Comparison of ENCODE assay signal across 8 mouse cellular contexts in genomic region chr7:44856265-44856916, GRCm38 (mm10). TPM values are rescaled to one million over a fixed set of nuclear protein-coding genes. Genes with fewer than 3 reads are reported as not detected.
A peak's percentile ranks its signal among the peaks of the same experiment; 100 is the strongest.
DNase-seq lines count a peak whose midpoint lies in the region; ATAC-seq and TF ChIP-seq lines count a peak whose summit lies in the region.

No protein-coding gene starts in this region.

- 58% methylated on average over 9 of the region's 9 CpGs for WGBS in kidney, adult 2 months
- WGBS in bone marrow, adult 2 months, result 15% methylated on average over 9 of the region's 9 CpGs
- WGBS in hindbrain, embryonic 15.5 days, result 67% methylated on average over 9 of the region's 9 CpGs
- whole genome bisulfite sequencing in midbrain, postnatal 0 days, result 70% methylated on average over 9 of the region's 9 CpGs

- peak; percentile 1; the same call in 1 of the 2 replicates for ATAC-seq in hindbrain, embryonic 15.5 days (ENCODE audit: low FRiP score, low read depth)
- ATAC-seq in midbrain, postnatal 0 days (ENCODE audit: low FRiP score), result no peak

- H3K4me1 ChIP-seq in kidney, adult 2 months (ENCODE audit: control insufficient read depth, insufficient read depth, low read length), result peaks cover 13% of the 10 kb centered on the region
- H3K4me1 ChIP-seq in bone marrow, adult 2 months (ENCODE audit: control insufficient read depth, insufficient read depth, low read length), result peaks cover 4% of the 10 kb centered on the region; the same call in 1 of the 2 replicates
- H3K4me1 ChIP-seq in hindbrain, embryonic 15.5 days (replicated peaks), result peaks cover 65% of the 10 kb centered on the region
- H3K4me1 ChIP-seq in midbrain, postnatal 0 days (ENCODE audit: insufficient read depth, low read length), result peaks cover 11% of the 10 kb centered on the region; the same call in 1 of the 2 replicates

- H3K4me3 ChIP-seq in kidney, adult 2 months (ENCODE audit: insufficient read depth, low read depth, low read length), result peak overlapping the region; percentile 77
- H3K4me3 ChIP-seq in bone marrow, adult 2 months (replicated peaks; ENCODE audit: control insufficient read depth, low read depth, low read length), result peak overlapping the region; percentile 87
- peak overlapping the region; percentile 85 for H3K4me3 ChIP-seq in hindbrain, embryonic 15.5 days
- peak overlapping the region; percentile 61 for H3K4me3 ChIP-seq in midbrain, postnatal 0 days (ENCODE audit: low read depth, low read length)

- no peak overlapping the region for H3K27ac ChIP-seq in kidney, adult 2 months (ENCODE audit: insufficient read depth, low read depth, low read length)
- H3K27ac ChIP-seq in bone marrow, adult 2 months (ENCODE audit: control insufficient read depth, insufficient read depth, low read depth, low read length, poor library complexity), result peak overlapping the region; percentile 88
- H3K27ac ChIP-seq in hindbrain, embryonic 15.5 days (replicated peaks), result peak overlapping the region; percentile 95
- H3K27ac ChIP-seq in midbrain, postnatal 0 days (ENCODE audit: low read depth, low read length), result peak overlapping the region; percentile 88

- no peaks in the 10 kb centered on the region for H3K9me3 ChIP-seq in hindbrain, embryonic 15.5 days
- no peaks in the 10 kb centered on the region for H3K9me3 ChIP-seq in midbrain, postnatal 0 days (ENCODE audit: low read length)

- DNase-seq in kidney, adult 2 months, result no peak
- DNase-seq in kidney, adult 18-20 months, result no peak
- no peak for DNase-seq in midbrain, postnatal 0 days (ENCODE audit: low spot score)
- no peak for DNase-seq in right cerebral cortex, adult 2 months (ENCODE audit: low spot score in 2 of 2)
- no peak for DNase-seq in adrenal gland, postnatal 4 days (ENCODE audit: low spot score in 2 of 2)
- no peak for DNase-seq in gastrocnemius, postnatal 36 days

- peak overlapping the region; percentile 83 for H3K4me2 ChIP-seq in hindbrain, embryonic 15.5 days
- H3K4me2 ChIP-seq in midbrain, postnatal 0 days (ENCODE audit: low read depth, low read length, poor library complexity, severe bottlenecking), result peak overlapping the region; percentile 72

- intact Hi-C loops in gastrocnemius, postnatal 36 days (cut with DNase I), result no loop called here

- no peaks in the 10 kb centered on the region for H3K27me3 ChIP-seq in kidney, adult 2 months (replicated peaks; ENCODE audit: control insufficient read depth, insufficient read depth, low read length)
- no peaks in the 10 kb centered on the region for H3K27me3 ChIP-seq in hindbrain, embryonic 15.5 days
- H3K27me3 ChIP-seq in midbrain, postnatal 0 days (ENCODE audit: insufficient read depth, low read length), result no peaks in the 10 kb centered on the region

- no peak for TF ChIP-seq POLR2A in kidney, adult 2 months (IDR thresholded peaks at IDR 0.05; ENCODE audit: low read depth, low read length)
- TF ChIP-seq POLR2A in bone marrow, adult 2 months (IDR thresholded peaks at IDR 0.05; ENCODE audit: borderline replicate concordance, control insufficient read depth, low read depth, low read length), result no peak

- H3K9ac ChIP-seq in hindbrain, embryonic 15.5 days, result no peak overlapping the region
- H3K9ac ChIP-seq in midbrain, postnatal 0 days (replicated peaks; ENCODE audit: low read length, poor library complexity, severe bottlenecking), result 0 out of 2 replicates have a peak overlapping the region, but pooled peaks have one; percentile 13

- H3K36me3 ChIP-seq in kidney, adult 2 months (ENCODE audit: control insufficient read depth, insufficient read depth, low read length), result no peaks in the 10 kb centered on the region
- no peaks in the 10 kb centered on the region for H3K36me3 ChIP-seq in hindbrain, embryonic 15.5 days
- H3K36me3 ChIP-seq in midbrain, postnatal 0 days (ENCODE audit: insufficient read depth, low read length), result peaks cover 6% of the 10 kb centered on the region; the same call in 1 of the 2 replicates

- no peak for TF ChIP-seq CTCF in kidney, adult 2 months (conservative IDR thresholded peaks at IDR 0.05; ENCODE audit: insufficient read depth, insufficient read length, low read depth, low read length)
- TF ChIP-seq CTCF in bone marrow, adult 2 months (IDR thresholded peaks at IDR 0.05; ENCODE audit: control insufficient read depth, insufficient read depth, low read length), result no peak
- no peak for TF ChIP-seq CTCF in midbrain, postnatal 0 days (IDR thresholded peaks at IDR 0.05)

RNA-seq across cellular contexts. Expression of gene Pnkp, which starts 0.5 kb away (rescaled TPM):
- polyA plus RNA-seq in kidney, adult 2 months (2012; rRNA removed), result 44.9 and 53.4 TPM in 2 replicates
- 97.5 and 261 TPM in 2 replicates for polyA plus RNA-seq in bone marrow, adult 2 months (2011; ENCODE audit: insufficient read depth, insufficient read length, low replicate concordance, missing spikeins)
- polyA plus RNA-seq in hindbrain, embryonic 15.5 days (2015; fragmentation: Nextera tagmentation; extraction: Ambion mirVana), result 29.1 and 30.6 TPM in 2 replicates
- total RNA-seq in midbrain, postnatal 0 days (2014; rRNA removed), result 29.5 and 32.4 TPM in 2 replicates
- polyA plus RNA-seq in midbrain, postnatal 0 days (2015; fragmentation: Nextera tagmentation; extraction: Ambion mirVana), result 31.2 and 31.5 TPM in 2 replicates
- 10 to 100 TPM; 50.8 to 54.6 TPM for total RNA-seq in adrenal gland, postnatal 4 days (2021)
- 10 to 100 TPM; 14.9 to 18.7 TPM for total RNA-seq in gastrocnemius, postnatal 36 days (2021)

RNA-seq across cellular contexts. Expression of gene Tbc1d17, which starts 7.5 kb away (rescaled TPM):
- polyA plus RNA-seq in kidney, adult 2 months (2012; rRNA removed), result 100 and 114 TPM in 2 replicates
- 24.5 and 49.2 TPM in 2 replicates for polyA plus RNA-seq in bone marrow, adult 2 months (2011; ENCODE audit: insufficient read depth, insufficient read length, low replicate concordance, missing spikeins)
- polyA plus RNA-seq in hindbrain, embryonic 15.5 days (2015; fragmentation: Nextera tagmentation; extraction: Ambion mirVana), result 109 and 118 TPM in 2 replicates
- 79.7 and 129 TPM in 2 replicates for total RNA-seq in midbrain, postnatal 0 days (2014; rRNA removed)
- 115 and 126 TPM in 2 replicates for polyA plus RNA-seq in midbrain, postnatal 0 days (2015; fragmentation: Nextera tagmentation; extraction: Ambion mirVana)
- total RNA-seq in adrenal gland, postnatal 4 days (2021), result 10 to 100 TPM; 87.9 to 92.0 TPM
- total RNA-seq in gastrocnemius, postnatal 36 days (2021), result 10 to 100 TPM; 42.4 to 53.4 TPM

RNA-seq across cellular contexts. Expression of gene Akt1s1, which starts 7.6 kb away (rescaled TPM):
- polyA plus RNA-seq in kidney, adult 2 months (2012; rRNA removed), result 90.6 and 121 TPM in 2 replicates
- 28.2 and 48.0 TPM in 2 replicates for polyA plus RNA-seq in bone marrow, adult 2 months (2011; ENCODE audit: insufficient read depth, insufficient read length, low replicate concordance, missing spikeins)
- 90.1 and 99.1 TPM in 2 replicates for polyA plus RNA-seq in hindbrain, embryonic 15.5 days (2015; fragmentation: Nextera tagmentation; extraction: Ambion mirVana)
- total RNA-seq in midbrain, postnatal 0 days (2014; rRNA removed), result 104 and 120 TPM in 2 replicates
- polyA plus RNA-seq in midbrain, postnatal 0 days (2015; fragmentation: Nextera tagmentation; extraction: Ambion mirVana), result 89.1 and 91.0 TPM in 2 replicates
- 100 to 1,000 TPM; 119 to 134 TPM for total RNA-seq in adrenal gland, postnatal 4 days (2021)
- total RNA-seq in gastrocnemius, postnatal 36 days (2021), result 100 to 1,000 TPM; 111 to 122 TPM

RNA-seq across cellular contexts. Expression of gene Ptov1, which starts 13.2 kb away (rescaled TPM):
- polyA plus RNA-seq in kidney, adult 2 months (2012; rRNA removed), result 212 and 221 TPM in 2 replicates
- polyA plus RNA-seq in bone marrow, adult 2 months (2011; ENCODE audit: insufficient read depth, insufficient read length, low replicate concordance, missing spikeins), result 51.3 and 96.4 TPM in 2 replicates
- 460 and 518 TPM in 2 replicates for polyA plus RNA-seq in hindbrain, embryonic 15.5 days (2015; fragmentation: Nextera tagmentation; extraction: Ambion mirVana)
- 484 and 500 TPM in 2 replicates for total RNA-seq in midbrain, postnatal 0 days (2014; rRNA removed)
- polyA plus RNA-seq in midbrain, postnatal 0 days (2015; fragmentation: Nextera tagmentation; extraction: Ambion mirVana), result 430 and 439 TPM in 2 replicates
- total RNA-seq in adrenal gland, postnatal 4 days (2021), result 100 to 1,000 TPM; 385 to 394 TPM
- 100 to 1,000 TPM; 129 to 153 TPM for total RNA-seq in gastrocnemius, postnatal 36 days (2021)

RNA-seq across cellular contexts. Expression of gene Med25, which starts 36.1 kb away (rescaled TPM):
- 164 and 181 TPM in 2 replicates for polyA plus RNA-seq in kidney, adult 2 months (2012; rRNA removed)
- polyA plus RNA-seq in bone marrow, adult 2 months (2011; ENCODE audit: insufficient read depth, insufficient read length, low replicate concordance, missing spikeins), result 14.6 and 25.4 TPM in 2 replicates
- 145 and 164 TPM in 2 replicates for polyA plus RNA-seq in hindbrain, embryonic 15.5 days (2015; fragmentation: Nextera tagmentation; extraction: Ambion mirVana)
- total RNA-seq in midbrain, postnatal 0 days (2014; rRNA removed), result 153 and 182 TPM in 2 replicates
- polyA plus RNA-seq in midbrain, postnatal 0 days (2015; fragmentation: Nextera tagmentation; extraction: Ambion mirVana), result 150 and 154 TPM in 2 replicates
- 100 to 1,000 TPM; 117 to 121 TPM for total RNA-seq in adrenal gland, postnatal 4 days (2021)
- total RNA-seq in gastrocnemius, postnatal 36 days (2021), result 10 to 100 TPM; 54.0 to 57.5 TPM
